Mouse (Mus musculus): Measurements from ENCODE around the gene Pygb.
A peak's percentile ranks its signal among the peaks of the same experiment; 100 is the strongest.

Gene Pygb

GRCm38 (mm10) chr2:150839686-150840471 is 53.3 kb downstream of the Pygb start:
- DNase-seq (ENCODE audit: low read depth, low spot score), result no peak

- no peak for DNase-seq (ENCODE audit: low read depth, low spot score)
Observed at GRCm38 (mm10) chr2:150841109-150841508, 54.6 kb downstream of the Pygb start.

GRCm38 (mm10) chr2:150842049-150842461 is 55.5 kb downstream of the Pygb start:
- peak; percentile 8 for DNase-seq (ENCODE audit: low read depth, low spot score)

- no peak for DNase-seq (ENCODE audit: low read depth, low spot score)
Observed at GRCm38 (mm10) chr2:150844798-150845197, 58.3 kb downstream of the Pygb start.

- no peak for DNase-seq (ENCODE audit: low read depth, low spot score)
Observed at GRCm38 (mm10) chr2:150847436-150847995, 61.0 kb downstream of the Pygb start.

GRCm38 (mm10) chr2:150851251-150851650 is 64.7 kb downstream of the Pygb start:
- DNase-seq (ENCODE audit: low read depth, low spot score), result peak; percentile 13

- DNase-seq (ENCODE audit: low read depth, low spot score), result no peak
Observed at GRCm38 (mm10) chr2:150855186-150855585, 68.7 kb downstream of the Pygb start.

GRCm38 (mm10) chr2:150858724-150859487 is 72.4 kb downstream of the Pygb start:
- no peak for DNase-seq (ENCODE audit: low read depth, low spot score)

GRCm38 (mm10) chr2:150859709-150860470 is 73.4 kb downstream of the Pygb start:
- no peak for DNase-seq (ENCODE audit: low read depth, low spot score)

- no peak for DNase-seq (ENCODE audit: low read depth, low spot score)
Observed at GRCm38 (mm10) chr2:150861128-150861527, 74.6 kb downstream of the Pygb start.

GRCm38 (mm10) chr2:150867021-150867420 is 80.5 kb downstream of the Pygb start:
- no peak for DNase-seq (ENCODE audit: low read depth, low spot score)

- no peak for DNase-seq (ENCODE audit: low read depth, low spot score)
Observed at GRCm38 (mm10) chr2:150869446-150869845, 82.9 kb downstream of the Pygb start.

- DNase-seq (ENCODE audit: low read depth, low spot score), result no peak
Observed at GRCm38 (mm10) chr2:150874508-150874907, 88.0 kb downstream of the Pygb start.

- no peak for DNase-seq (ENCODE audit: low read depth, low spot score)
Observed at GRCm38 (mm10) chr2:150875226-150875625, 88.7 kb downstream of the Pygb start.

GRCm38 (mm10) chr2:150877561-150877960 is 91.0 kb downstream of the Pygb start:
- no peak for DNase-seq (ENCODE audit: low read depth, low spot score)
